Mouse (Mus musculus) ES-E14 (cell line): ENCODE results near the gene Slc10a7.

ENCODE experiments used
- CHD2 ChIP-seq: IDR thresholded peaks from 2 replicates; pipeline ENCODE4 v1.6.1; 2014; ENCODE audit warnings: mild to moderate bottlenecking, low read depth, low read length, inconsistent platforms
- HCFC1 ChIP-seq: IDR thresholded peaks from 2 replicates; pipeline ENCODE4 v1.6.1; 2012; ENCODE audit warnings: low read length, inconsistent platforms, borderline replicate concordance; ENCODE audit not compliant: insufficient read depth
- MAFK ChIP-seq: IDR thresholded peaks from 2 replicates; pipeline ENCODE4 v1.6.1; 2014; ENCODE audit warnings: mild to moderate bottlenecking, low read depth, low read length, inconsistent platforms; ENCODE audit not compliant: insufficient read depth
- ZC3H11A ChIP-seq: IDR thresholded peaks from 2 replicates; pipeline ENCODE4 v1.6.1; 2012; ENCODE audit warnings: low read depth, mild to moderate bottlenecking, inconsistent platforms, low read length, borderline replicate concordance
- ZNF384 ChIP-seq: IDR thresholded peaks from 2 replicates; pipeline ENCODE4 v1.6.1; 2012; ENCODE audit warnings: low read depth, low read length, inconsistent platforms

DNA sequence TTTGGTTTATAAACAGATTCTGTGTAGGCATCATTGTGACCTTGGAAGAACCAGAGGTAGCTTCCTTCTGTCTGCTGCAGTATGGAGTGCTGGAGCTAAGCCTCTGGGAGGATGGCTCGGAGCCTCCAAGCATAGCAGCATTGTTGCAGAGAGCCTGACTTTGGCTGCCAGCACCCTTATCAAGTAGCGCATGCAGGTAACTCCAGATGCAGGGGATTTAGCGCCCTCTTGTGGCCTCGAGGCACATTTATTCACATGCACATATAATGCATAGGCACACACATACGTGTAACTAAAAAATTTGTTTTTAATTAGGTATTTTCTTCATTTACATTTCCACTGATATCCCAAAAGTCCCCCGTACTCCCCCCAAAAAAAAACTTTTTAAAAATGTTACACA lies 52.5 kb downstream of the Slc10a7 start:
- TF ChIP-seq MAFK (no peak), ZNF384 (no peak), ZC3H11A (peak; percentile 63; the same call in 1 of the 2 replicates), HCFC1 (no peak), CHD2 (no peak)
